Mouse (Mus musculus) 416B (cell line): ENCODE measurements around the gene Dpp6.

Experiments
- DNase-seq: peaks from one replicate; pipeline ENCODE4 v3.0.0; 2011; ENCODE audit warnings: low read depth

The Dpp6 gene

DNA sequence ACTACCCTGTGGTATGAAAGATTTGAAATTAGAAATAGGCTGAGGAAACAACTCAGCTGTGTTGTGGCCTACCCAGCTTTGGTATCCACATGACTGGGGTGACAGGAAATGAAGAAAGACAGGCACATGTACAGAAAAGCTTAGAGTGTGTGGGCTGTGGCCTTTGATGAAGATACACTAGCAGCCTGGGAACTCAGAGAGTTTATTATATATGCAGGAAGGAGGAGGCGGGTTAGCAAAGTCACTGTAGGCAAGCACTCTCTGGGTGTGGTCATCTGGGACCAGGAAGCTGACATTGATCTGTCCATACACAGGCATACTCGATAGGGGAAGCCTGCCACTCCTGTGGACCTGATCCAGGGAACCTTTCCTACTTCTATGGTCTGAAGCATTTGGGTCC is 487.1 kb downstream of the Dpp6 start:
- DNase-seq, result no peak

GRCm38 (mm10) chr5:27306497-27307152 is 489.6 kb downstream of the Dpp6 start:
- no peak for DNase-seq

GRCm38 (mm10) chr5:27310217-27310616 is 493.2 kb downstream of the Dpp6 start:
- DNase-seq, result no peak

- DNase-seq, result no peak
Observed at GRCm38 (mm10) chr5:27316674-27317073, 499.7 kb downstream of the Dpp6 start.

DNA sequence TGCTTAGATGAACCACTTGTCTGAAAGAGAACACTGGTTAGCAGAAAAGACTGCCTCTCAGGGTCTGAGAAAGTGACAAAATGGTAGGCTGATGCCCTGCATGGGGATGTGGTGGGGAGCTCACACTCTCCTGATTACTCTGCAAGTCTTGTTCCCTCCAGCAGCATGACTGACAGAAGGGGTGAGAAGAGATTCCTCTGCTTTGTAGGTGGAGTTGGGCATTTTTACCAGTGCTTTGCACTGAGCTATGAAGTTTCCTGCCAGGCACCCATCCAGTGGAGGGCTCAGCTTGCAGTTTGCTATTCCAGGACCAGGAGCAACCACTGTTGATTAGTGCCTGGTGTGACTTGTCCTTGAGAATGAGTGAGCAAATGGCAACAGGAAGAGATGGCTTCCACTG is 500.3 kb downstream of the Dpp6 start:
- no peak for DNase-seq

- no peak for DNase-seq
Observed at GRCm38 (mm10) chr5:27317832-27318231, 500.8 kb downstream of the Dpp6 start.

DNA sequence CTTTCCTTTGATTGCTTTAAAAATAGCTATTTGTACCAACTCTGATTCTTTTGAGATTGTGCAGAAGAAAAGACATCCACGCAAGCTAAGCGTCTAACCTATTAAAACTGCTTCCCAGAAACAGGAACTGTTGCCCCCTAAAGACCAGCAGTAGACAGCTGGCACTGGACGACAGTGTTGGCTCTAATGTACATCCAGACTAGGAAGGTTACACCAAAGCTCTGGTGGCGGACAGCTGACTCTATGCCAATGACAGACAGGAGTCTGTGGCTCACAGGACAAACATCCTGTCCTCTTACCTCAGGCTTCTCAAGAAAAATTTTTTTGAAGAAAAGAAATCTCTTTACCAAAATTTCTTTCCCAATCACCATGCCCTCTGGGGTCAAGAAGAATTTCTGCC is 502.7 kb downstream of the Dpp6 start:
- no peak for DNase-seq

- no peak for DNase-seq
Observed at GRCm38 (mm10) chr5:27322895-27323792, 506.1 kb downstream of the Dpp6 start.

DNA sequence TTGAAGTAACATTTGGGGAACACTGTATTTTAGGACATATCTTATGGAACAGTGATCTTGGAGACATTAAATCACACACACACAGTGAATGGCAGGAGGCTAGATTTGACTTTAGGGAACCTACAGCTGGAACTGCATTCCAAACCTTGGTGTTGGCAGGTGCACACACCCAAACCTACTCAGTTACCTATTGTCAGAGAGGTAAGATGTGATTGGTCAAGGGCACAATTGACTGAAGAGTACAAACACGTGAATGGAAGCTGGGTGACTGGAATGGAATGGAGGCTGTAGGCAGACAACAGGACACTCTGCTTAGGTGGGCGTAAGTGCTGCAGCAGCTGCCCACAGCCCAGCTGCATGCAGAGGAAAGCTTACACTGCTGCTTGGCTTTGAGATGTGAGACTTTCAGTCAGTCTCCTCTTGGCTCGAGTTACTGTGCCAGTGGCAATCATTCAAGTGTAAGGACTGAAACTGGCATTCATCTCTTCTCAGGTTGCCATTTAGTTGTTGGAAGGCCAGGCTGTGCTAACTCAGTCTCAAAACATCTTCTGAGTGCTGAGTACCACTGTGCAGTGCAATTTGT is 507.4 kb downstream of the Dpp6 start:
- DNase-seq, result no peak

GRCm38 (mm10) chr5:27336698-27337097 is 519.7 kb downstream of the Dpp6 start:
- no peak for DNase-seq

GRCm38 (mm10) chr5:27339196-27340030 is 522.4 kb downstream of the Dpp6 start:
- DNase-seq, result no peak

DNA sequence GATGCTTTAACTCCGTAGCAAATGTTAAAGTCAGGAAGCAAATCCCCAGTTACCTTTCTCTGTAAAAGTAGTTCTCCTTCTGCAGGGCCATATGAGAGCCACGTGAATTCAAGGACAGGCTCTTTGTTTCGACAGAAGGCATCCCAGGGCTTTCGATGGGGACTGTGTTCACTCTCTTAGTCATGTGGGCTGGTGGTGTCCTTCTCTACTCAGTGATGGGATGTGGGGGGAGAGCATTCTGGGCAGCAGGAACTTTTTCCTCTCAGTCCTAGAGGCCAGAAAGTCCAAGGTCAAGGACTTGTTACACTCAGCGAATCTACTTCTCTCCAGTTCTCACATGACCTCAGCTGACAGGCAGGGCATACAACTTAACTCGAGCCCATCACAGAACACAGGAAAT is 525.3 kb downstream of the Dpp6 start:
- DNase-seq, result no peak

DNA sequence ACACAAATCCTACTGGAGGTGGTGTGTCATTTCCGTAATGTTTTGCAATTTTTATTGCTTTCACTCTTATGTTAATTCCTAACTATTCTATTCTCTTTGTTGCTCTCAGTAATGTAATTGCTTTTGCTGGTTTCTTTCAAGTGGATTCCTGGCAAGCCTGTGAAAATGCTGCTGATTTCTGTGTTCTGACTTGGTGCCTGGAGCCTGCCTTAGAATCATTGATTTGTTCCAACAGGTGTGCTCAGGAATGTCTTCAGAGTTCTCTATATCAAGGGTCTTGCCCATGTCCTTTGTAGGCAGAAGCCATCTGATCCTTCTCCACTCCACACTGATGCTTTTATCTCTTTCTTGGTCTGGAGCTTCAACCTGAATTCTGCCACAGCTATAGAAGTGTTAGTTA is 526.6 kb downstream of the Dpp6 start:
- DNase-seq, result no peak

DNA sequence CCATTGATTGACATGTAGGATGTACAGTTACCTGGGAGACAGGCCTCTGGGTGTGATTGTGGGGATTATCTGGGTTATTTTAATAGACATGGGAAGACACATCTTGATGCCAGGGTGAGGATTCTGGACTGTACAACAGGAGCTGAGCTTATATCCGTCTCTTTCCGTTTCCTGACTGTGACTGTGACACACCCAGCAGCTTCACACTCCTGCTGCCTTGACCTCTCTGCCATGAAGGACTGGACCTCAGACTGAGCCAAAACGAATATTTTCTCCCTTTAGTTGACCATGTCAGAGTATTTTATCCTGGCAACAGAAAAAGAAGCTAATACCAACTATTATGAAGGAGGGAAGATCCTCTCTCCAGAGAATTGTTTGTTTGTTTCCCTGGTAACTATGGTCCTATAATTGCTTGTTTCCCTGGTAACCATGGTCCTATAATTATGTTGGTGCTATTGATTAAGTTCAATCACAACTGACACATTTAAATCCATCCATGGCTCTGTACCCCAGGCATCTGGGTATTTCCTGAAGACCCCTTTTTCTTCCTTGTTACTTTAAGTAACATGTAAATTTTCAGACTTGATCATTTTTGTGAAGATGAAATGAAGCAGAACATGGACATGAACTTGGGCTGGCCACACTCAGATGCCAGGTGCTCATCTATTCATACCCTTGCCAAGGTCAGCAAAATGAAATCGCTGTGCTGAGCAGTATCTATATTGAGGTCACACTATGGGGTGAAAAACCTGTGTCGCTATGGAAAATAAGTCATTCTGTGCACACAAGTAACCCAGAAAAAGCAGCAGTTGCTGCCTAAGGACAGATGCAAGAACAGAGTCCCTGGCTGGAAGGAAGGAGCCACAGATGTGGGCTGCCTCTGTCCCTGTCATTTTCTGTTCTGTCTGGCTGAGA is 531.4 kb downstream of the Dpp6 start:
- DNase-seq, result no peak

DNA sequence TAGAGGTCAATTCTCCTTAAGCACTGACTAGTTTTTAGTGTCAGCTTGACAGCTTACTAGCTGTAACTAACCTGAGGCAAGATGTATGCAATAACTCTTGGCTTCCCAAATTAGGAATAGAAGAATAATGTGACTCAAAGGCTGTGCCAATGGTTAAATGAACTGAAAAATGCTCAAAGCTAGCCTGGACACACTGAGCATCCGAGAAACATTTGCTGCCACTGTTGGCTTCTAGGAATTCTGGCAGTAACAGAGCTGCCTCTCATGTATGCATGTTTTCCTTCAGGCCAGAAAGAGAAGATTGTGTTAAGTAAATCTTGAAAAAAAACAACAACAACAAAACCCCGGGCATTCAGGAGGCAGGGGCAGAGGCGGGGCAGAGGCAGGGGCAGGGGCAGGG is 540.6 kb downstream of the Dpp6 start:
- DNase-seq, result no peak

DNA sequence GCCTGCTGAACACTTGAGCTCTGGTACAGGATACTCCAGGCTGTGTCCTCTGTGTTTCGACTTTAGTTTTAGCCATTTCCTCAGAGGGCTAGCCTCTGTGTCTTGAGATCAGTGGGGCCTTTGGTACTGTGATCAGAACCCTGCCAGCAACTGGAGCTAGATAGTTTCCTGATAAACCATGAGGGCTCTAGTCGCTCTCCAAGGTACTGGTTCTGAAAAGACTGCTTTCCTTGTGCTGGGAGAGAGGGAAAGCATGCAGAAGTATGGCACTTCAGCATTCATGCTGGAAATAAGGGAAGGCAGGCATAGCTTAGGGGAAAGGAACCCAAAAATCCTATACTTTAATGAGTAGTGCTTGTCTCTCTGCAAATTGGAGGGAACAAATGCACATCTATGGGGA is 548.9 kb downstream of the Dpp6 start:
- DNase-seq, result no peak

DNA sequence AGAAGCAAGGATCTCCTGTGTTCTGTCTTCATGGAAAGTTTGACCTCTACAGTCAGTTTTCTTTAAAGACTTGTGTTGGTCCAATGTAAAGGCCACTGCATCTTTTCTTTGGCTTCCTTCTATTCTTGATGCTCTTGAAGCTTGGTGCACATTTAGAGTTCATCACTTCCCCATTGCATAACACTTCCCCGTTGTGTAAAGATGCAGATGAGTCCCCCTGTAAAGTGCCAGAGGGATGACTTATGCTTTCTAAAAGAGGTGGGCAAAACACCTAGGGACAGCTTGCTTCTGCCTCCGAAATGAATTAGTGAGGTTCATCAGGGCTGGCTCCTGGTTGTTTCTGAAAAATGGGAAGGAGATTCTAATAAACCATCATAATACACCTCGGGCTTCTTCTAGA is 553.8 kb downstream of the Dpp6 start:
- no peak for DNase-seq

GRCm38 (mm10) chr5:27373931-27374330 is 556.9 kb downstream of the Dpp6 start:
- DNase-seq, result no peak

GRCm38 (mm10) chr5:27375841-27376240 is 558.8 kb downstream of the Dpp6 start:
- DNase-seq, result no peak

DNA sequence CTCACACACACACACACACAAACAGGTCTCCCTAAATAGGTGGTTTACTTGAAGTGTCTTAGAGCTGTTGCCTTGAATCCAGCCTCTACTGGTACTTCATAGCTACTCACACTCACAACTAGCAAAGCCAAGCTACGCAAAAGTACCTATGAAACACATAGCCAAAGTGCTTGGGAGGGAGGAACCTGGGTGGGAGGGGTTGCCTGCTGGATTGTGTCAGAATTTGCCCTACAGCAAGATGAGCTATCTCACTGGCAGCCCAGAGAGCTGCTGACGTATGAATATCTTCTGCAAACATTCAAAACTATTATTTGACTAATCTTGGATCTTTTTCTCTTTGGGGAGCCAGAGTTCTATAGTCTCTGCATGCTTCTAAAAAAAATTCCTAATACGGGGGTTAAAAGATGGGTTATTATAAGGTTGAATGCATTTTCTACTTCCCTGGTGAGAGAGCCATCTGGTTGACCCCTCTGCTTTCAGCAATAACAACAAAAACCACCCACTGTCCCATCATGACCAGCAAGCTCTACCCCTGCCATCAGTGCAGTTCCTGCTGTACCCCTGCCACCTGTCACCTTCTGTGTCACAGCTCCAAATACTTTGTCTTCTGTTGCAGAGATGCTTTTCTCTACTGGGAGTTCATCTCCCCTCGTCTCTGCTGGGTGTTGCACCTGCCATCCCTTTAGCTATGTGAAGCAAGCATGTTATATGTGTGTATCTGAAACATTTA is 563.8 kb downstream of the Dpp6 start:
- no peak for DNase-seq

DNA sequence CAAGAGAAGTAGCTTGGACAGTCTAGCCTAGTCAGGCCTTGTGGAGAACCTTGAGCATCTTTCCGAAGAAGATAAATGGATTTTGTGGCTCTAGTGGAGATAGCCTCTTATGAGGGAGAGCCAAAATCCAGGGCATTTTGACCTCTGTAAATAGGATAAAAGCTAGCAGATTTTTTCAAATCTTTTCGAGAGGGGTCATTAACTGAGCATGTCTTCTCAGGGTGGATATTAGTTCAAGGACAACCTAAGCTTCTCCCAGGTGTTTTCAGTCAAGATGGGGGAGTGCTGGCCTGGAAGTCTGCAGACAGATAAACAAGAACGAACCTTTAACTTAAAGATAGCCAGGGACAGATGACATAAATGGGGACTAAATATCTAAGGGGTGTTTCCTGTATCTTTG is 581.4 kb downstream of the Dpp6 start:
- DNase-seq, result no peak
